Mouse (Mus musculus) heart, embryonic 16.5 days (tissue): ENCODE data around the gene Tfr2. TPM values are rescaled to one million over a fixed set of nuclear protein-coding genes. Genes with fewer than 3 reads are reported as not detected.
A peak's percentile ranks its signal among the peaks of the same experiment; 100 is the strongest.

Source experiments
- ATAC-seq: fragments of 200-750 bp; cut with Nextera tagmentation; replicated peaks from 2 replicates; pipeline ENCODE4 v1.8.0; 2017; ENCODE audit warnings: moderate number of reproducible peaks; ENCODE audit not compliant: insufficient read depth, low FRiP score; ENCODE audit errors: extremely low read depth
- H3K27ac ChIP-seq: fragments of 300-500 bp; sonication (generic); 2 replicates; pipeline ENCODE4 v1.5.1; 2014; ENCODE audit warnings: mild to moderate bottlenecking, low read length, control low read depth, moderate library complexity
- H3K27me3 ChIP-seq: fragments of 300-500 bp; sonication (generic); 2 replicates; pipeline ENCODE4 v1.6.1; 2014; ENCODE audit warnings: low read length, mixed read lengths; ENCODE audit not compliant: control insufficient read depth, insufficient read depth
- H3K36me3 ChIP-seq: fragments of 300-500 bp; sonication (generic); 2 replicates; pipeline ENCODE4 v1.6.1; 2014; ENCODE audit not compliant: control insufficient read depth, insufficient read depth
- H3K4me1 ChIP-seq: fragments of 300-500 bp; sonication (generic); 2 replicates; pipeline ENCODE4 v1.6.1; 2014; ENCODE audit warnings: low read length, mixed read lengths; ENCODE audit not compliant: control insufficient read depth, insufficient read depth
- H3K4me2 ChIP-seq: fragments of 300-500 bp; sonication (generic); 2 replicates; pipeline ENCODE4 v1.6.1; 2014; ENCODE audit warnings: low read depth, mild to moderate bottlenecking, control low read depth, low read length
- H3K4me3 ChIP-seq: fragments of 300-500 bp; sonication (generic); 2 replicates; pipeline ENCODE4 v1.5.1; 2014; ENCODE audit warnings: mild to moderate bottlenecking, control low read depth, low read length
- H3K9ac ChIP-seq: fragments of 300-500 bp; sonication (generic); 2 replicates; pipeline ENCODE4 v1.6.1; 2014; ENCODE audit warnings: low read length, control low read depth
- H3K9me3 ChIP-seq: fragments of 300-500 bp; sonication (generic); replicated peaks from 2 replicates; pipeline ENCODE4 v1.6.1; 2016; ENCODE audit warnings: low read length; ENCODE audit not compliant: control insufficient read depth
- WGBS: fragments of 180-500 bp; shearing (Covaris S2); extraction: QIAGEN DNeasy Blood & Tissue Kit; methylation state at CpG from one replicate; pipeline ENCODE4 v1.1.7; 2014; 5-methylcytosine and 5-hydroxymethylcytosine counted together
- polyA plus RNA-seq: library from polyadenylated mRNA; unstranded; fragments of >200 nt; fragmentation: Nextera tagmentation; extraction: Ambion mirVana; gene quantifications from 2 replicates; pipeline ENCODE4 v1.2.1, GENCODE M21; 2015

Tfr2 gene
- polyA plus RNA-seq, 1 experiment from 2014 or later = 0.54 TPM

GRCm38 (mm10) chr5:137569031-137569430, 609 bp upstream of the Tfr2 start:
- ATAC-seq = no peak
- H3K9ac ChIP-seq = no peak overlapping the region
- H3K4me2 ChIP-seq = no peak overlapping the region
- H3K36me3 ChIP-seq = no peaks in the 10 kb centered on the region
- 61% methylated on average over 12 of the region's 12 CpGs for WGBS
- no peak overlapping the region for H3K4me3 ChIP-seq
- H3K9me3 ChIP-seq = no peaks in the 10 kb centered on the region
- H3K27ac ChIP-seq = no peak overlapping the region
- no peaks in the 10 kb centered on the region; the same call in 1 of the 2 replicates for H3K27me3 ChIP-seq
- H3K4me1 ChIP-seq = no peaks in the 10 kb centered on the region

DNA sequence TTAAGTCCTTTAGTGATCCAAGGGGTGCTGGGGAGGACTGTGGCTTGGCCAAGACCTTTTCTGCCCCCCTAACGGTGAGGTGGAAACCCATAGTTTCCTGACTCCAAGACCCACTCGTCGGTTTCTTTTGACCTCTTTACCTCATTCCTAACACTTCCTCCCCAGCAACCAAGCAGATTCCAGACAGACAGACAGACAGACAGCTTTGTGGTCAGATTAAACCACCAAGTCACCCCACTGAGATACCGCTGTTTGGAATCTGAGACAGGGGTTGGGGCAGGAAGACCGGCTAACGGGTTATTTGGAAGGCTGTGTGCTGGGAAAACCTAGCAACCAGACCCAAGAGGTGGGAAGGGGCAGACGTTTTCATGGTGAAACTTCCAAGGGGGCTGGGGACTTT, 541 bp downstream of the Tfr2 start:
- no peak overlapping the region for H3K27ac ChIP-seq
- no peaks in the 10 kb centered on the region for H3K36me3 ChIP-seq
- no peaks in the 10 kb centered on the region; the same call in 1 of the 2 replicates for H3K27me3 ChIP-seq
- WGBS = 42% methylated on average over 7 of the region's 7 CpGs
- no peak overlapping the region for H3K4me3 ChIP-seq
- no peaks in the 10 kb centered on the region for H3K9me3 ChIP-seq
- H3K4me1 ChIP-seq = no peaks in the 10 kb centered on the region
- H3K9ac ChIP-seq = no peak overlapping the region
- no peak overlapping the region for H3K4me2 ChIP-seq
- ATAC-seq = no peak

GRCm38 (mm10) chr5:137570691-137571586, 1.3 kb downstream of the Tfr2 start:
- H3K4me3 ChIP-seq = no peak overlapping the region
- H3K27me3 ChIP-seq = no peaks in the 10 kb centered on the region; the same call in 1 of the 2 replicates
- WGBS = 70% methylated on average over 17 of the region's 17 CpGs
- H3K4me2 ChIP-seq = no peak overlapping the region
- ATAC-seq = no peak
- no peaks in the 10 kb centered on the region for H3K36me3 ChIP-seq
- H3K4me1 ChIP-seq = no peaks in the 10 kb centered on the region
- no peaks in the 10 kb centered on the region for H3K9me3 ChIP-seq
- H3K9ac ChIP-seq = no peak overlapping the region
- H3K27ac ChIP-seq = no peak overlapping the region

DNA sequence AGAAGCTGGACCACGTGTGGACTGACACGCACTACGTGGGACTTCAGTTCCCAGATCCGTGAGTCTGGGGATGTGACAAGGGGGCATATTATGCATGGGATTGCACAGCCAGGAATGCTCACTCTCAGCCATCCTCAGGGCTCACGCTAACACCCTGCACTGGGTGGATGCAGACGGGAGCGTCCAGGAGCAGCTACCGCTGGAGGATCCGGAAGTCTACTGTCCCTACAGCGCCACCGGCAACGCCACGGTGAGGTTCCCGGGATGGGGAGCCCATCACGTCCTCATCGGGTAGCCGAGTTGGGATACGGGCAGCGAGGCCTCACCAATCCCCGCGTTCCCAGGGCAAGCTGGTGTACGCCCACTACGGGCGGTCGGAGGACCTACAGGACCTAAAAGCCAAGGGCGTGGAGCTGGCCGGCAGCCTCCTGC, 4.8 kb downstream of the Tfr2 start:
- Histone ChIP-seq H3K4me1 (no peaks in the 10 kb centered on the region), H3K27me3 (no peaks in the 10 kb centered on the region), H3K9ac (peak overlapping the region; percentile 1; the same call in 1 of the 2 replicates), H3K27ac (no peak overlapping the region), H3K36me3 (no peaks in the 10 kb centered on the region), H3K4me2 (peak overlapping the region; percentile 51), H3K9me3 (no peaks in the 10 kb centered on the region), H3K4me3 (peak overlapping the region; percentile 21)
- WGBS = 11% methylated on average over 27 of the region's 27 CpGs
- ATAC-seq = no peak

DNA sequence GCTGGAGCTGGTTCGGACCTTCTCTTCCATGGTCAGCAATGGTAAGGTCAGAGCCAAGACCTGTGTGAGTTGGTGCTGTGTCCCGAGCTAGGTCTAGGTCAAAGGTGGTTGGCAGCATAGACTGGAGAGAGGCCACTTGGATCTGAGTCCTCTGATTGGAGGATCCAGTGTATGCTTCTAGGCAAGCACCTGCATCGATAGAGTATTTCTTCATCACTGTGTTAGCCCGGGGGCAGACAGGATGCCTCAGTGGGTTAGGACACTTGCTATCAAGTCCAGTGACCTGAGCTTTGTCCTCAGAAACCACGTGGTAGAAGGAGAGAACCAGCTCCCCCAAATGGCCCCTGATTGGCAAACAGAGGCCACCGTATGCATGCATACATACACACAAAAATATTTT, 10.6 kb downstream of the Tfr2 start:
- H3K4me1 ChIP-seq = peaks cover 7% of the 10 kb centered on the region; the same call in 1 of the 2 replicates
- no peak overlapping the region for H3K27ac ChIP-seq
- H3K4me3 ChIP-seq = no peak overlapping the region
- H3K9ac ChIP-seq = no peak overlapping the region
- ATAC-seq = no peak
- 76% methylated on average over 6 of the region's 6 CpGs for WGBS
- no peaks in the 10 kb centered on the region for H3K36me3 ChIP-seq
- no peak overlapping the region for H3K4me2 ChIP-seq
- peaks cover 19% of the 10 kb centered on the region; the same call in 1 of the 2 replicates for H3K27me3 ChIP-seq
- no peaks in the 10 kb centered on the region for H3K9me3 ChIP-seq

GRCm38 (mm10) chr5:137582702-137583101, 13.1 kb downstream of the Tfr2 start:
- no peak for ATAC-seq
- no peak overlapping the region for H3K4me2 ChIP-seq

GRCm38 (mm10) chr5:137583670-137584169, 14.1 kb downstream of the Tfr2 start:
- 9% methylated on average over 27 of the region's 27 CpGs for WGBS
- H3K27ac ChIP-seq = no peak overlapping the region

More at GRCm38 (mm10) chr5:137582702-137583101, 13.1 kb downstream of the Tfr2 start:
- Histone ChIP-seq H3K27me3 (peaks cover 19% of the 10 kb centered on the region; the same call in 1 of the 2 replicates), H3K9me3 (peaks cover 4% of the 10 kb centered on the region; the same call in 1 of the 2 replicates), H3K36me3 (no peaks in the 10 kb centered on the region), H3K27ac (no peak overlapping the region), H3K4me1 (peaks cover 7% of the 10 kb centered on the region; the same call in 1 of the 2 replicates), H3K4me3 (no peak overlapping the region), H3K9ac (no peak overlapping the region)
- WGBS = 18% methylated on average over 8 of the region's 8 CpGs

GRCm38 (mm10) chr5:137584976-137585375, 15.3 kb downstream of the Tfr2 start:
- Histone ChIP-seq H3K4me1 (peaks cover 7% of the 10 kb centered on the region; the same call in 1 of the 2 replicates), H3K4me2 (no peak overlapping the region), H3K9ac (no peak overlapping the region), H3K4me3 (no peak overlapping the region), H3K27me3 (peaks cover 19% of the 10 kb centered on the region; the same call in 1 of the 2 replicates), H3K9me3 (peaks cover 5% of the 10 kb centered on the region; the same call in 1 of the 2 replicates), H3K36me3 (no peaks in the 10 kb centered on the region), H3K27ac (no peak overlapping the region)
- no peak for ATAC-seq
- 31% methylated on average over 8 of the region's 8 CpGs for WGBS

More at GRCm38 (mm10) chr5:137583670-137584169, 14.1 kb downstream of the Tfr2 start:
- Histone ChIP-seq H3K36me3 (no peaks in the 10 kb centered on the region), H3K4me1 (peaks cover 7% of the 10 kb centered on the region; the same call in 1 of the 2 replicates), H3K27me3 (peaks cover 19% of the 10 kb centered on the region; the same call in 1 of the 2 replicates), H3K4me3 (peak overlapping the region; percentile 52), H3K4me2 (peak overlapping the region; percentile 72), H3K9me3 (peaks cover 5% of the 10 kb centered on the region; the same call in 1 of the 2 replicates), H3K9ac (peak overlapping the region; percentile 66)
- ATAC-seq = peak; percentile 45; the same call in 1 of the 2 replicates

- Histone ChIP-seq H3K9ac (no peak overlapping the region), H3K4me3 (no peak overlapping the region), H3K27me3 (no peaks in the 10 kb centered on the region), H3K4me2 (no peak overlapping the region), H3K9me3 (peaks cover 5% of the 10 kb centered on the region; the same call in 1 of the 2 replicates), H3K36me3 (no peaks in the 10 kb centered on the region), H3K4me1 (no peaks in the 10 kb centered on the region), H3K27ac (no peak overlapping the region)
- ATAC-seq = no peak
- 73% methylated on average over 5 of the region's 5 CpGs for WGBS
These were observed 20.9 kb downstream of the Tfr2 start for GRCm38 (mm10) chr5:137590507-137590906.
